Mouse (Mus musculus): ENCODE results near the gene Ackr4.

- TF ChIP-seq POLR2A (IDR thresholded peaks at IDR 0.05; ENCODE audit: borderline replicate concordance, extremely low read depth, insufficient read depth, insufficient read length, poor library complexity, severe bottlenecking) (no peak), CTCF (IDR thresholded peaks at IDR 0.05; ENCODE audit: borderline replicate concordance, extremely low read depth, insufficient read depth, insufficient read length) (no peak)
Measured at GRCm38 (mm10) chr9:104034718-104035117, 92.0 kb downstream of the Ackr4 start.

All from brain, embryonic 14.5 days (tissue).